Comparison of ENCODE assay signal across 13 mouse cellular contexts in the genomic region with DNA sequence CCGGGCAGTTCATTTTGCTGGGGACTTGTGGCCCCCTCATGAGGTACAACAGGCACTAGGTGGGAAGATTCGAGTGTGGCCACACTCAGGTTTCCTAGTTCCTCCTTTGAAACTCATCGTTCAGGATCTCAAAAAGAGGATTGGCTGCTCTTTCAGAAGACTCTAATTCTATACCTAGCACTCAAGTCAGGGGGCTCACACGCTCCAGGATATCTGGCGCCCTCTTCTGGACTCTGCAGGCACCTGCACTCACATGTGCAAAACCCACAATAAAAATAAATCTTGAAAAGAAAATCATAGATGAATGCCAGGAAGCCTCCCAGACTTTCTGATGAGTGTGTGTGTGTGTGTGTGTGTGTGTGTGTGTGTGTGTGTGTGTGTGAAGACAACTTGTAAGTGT. TPM values are rescaled to one million over a fixed set of nuclear protein-coding genes. Genes with fewer than 3 reads are reported as not detected.
DNase-seq lines count a peak whose midpoint lies in the region; ATAC-seq and TF ChIP-seq lines count a peak whose summit lies in the region.
"Had no signal": no experiment of that assay in that cellular context is flagged by ENCODE, and none has a peak within 500 bp of the region (broad histone marks: within the 10 kb centered on the region; RNA-seq: fewer than 3 reads in every experiment).

No protein-coding gene starts in this region.

- TF ChIP-seq EP300 in lung, postnatal 0 days (IDR thresholded peaks at IDR 0.05) = no peak

- no peaks in the 10 kb centered on the region for H3K36me3 ChIP-seq in forebrain, embryonic 10.5 days (replicated peaks)
- H3K36me3 ChIP-seq in forebrain, embryonic 13.5 days (ENCODE audit: poor library complexity, severe bottlenecking) = no peaks in the 10 kb centered on the region
- no peaks in the 10 kb centered on the region for H3K36me3 ChIP-seq in lung, postnatal 0 days (ENCODE audit: insufficient read depth, low read length)
- no peaks in the 10 kb centered on the region for H3K36me3 ChIP-seq in heart, embryonic 11.5 days (ENCODE audit: control insufficient read depth, insufficient read depth, low read length)
- H3K36me3 ChIP-seq: G1E; lung, embryonic 15.5 days had no signal

- DNase-seq in forebrain, embryonic 10.5 days (ENCODE audit: extremely low spot score, low spot score) = peak; percentile 29
- peak; percentile 30 for DNase-seq in lung, postnatal 0 days (ENCODE audit: low spot score)
- no peak for DNase-seq in lung, adult 18-20 months
- DNase-seq in MN1 (ENCODE audit: low spot score) = peak; percentile 39
- DNase-seq in naive thymus-derived CD4-positive, alpha-beta T cell, adult 2 months (ENCODE audit: low read depth) = peak; percentile 41
- DNase-seq: gastrocnemius, postnatal 25 days; right cerebral cortex, postnatal 25 days had no signal

- peaks cover 41% of the 10 kb centered on the region for H3K4me1 ChIP-seq in forebrain, embryonic 10.5 days
- peaks cover 26% of the 10 kb centered on the region; the same call in 1 of the 2 replicates for H3K4me1 ChIP-seq in forebrain, embryonic 13.5 days
- H3K4me1 ChIP-seq in lung, postnatal 0 days (ENCODE audit: insufficient read depth, low read depth, low read length) = no peaks in the 10 kb centered on the region
- peaks cover 10% of the 10 kb centered on the region for H3K4me1 ChIP-seq in heart, embryonic 11.5 days (ENCODE audit: control insufficient read depth, insufficient read depth, low read length)

- H3K9ac ChIP-seq in forebrain, embryonic 13.5 days = no peak overlapping the region
- no peak overlapping the region for H3K9ac ChIP-seq in lung, postnatal 0 days (replicated peaks; ENCODE audit: low read depth)
- H3K9ac ChIP-seq in heart, embryonic 11.5 days (ENCODE audit: low read depth, low read length) = no peak overlapping the region
- H3K9ac ChIP-seq: hindbrain, embryonic 14.5 days; lung, embryonic 15.5 days had no signal

- ATAC-seq in forebrain, embryonic 13.5 days = no peak
- no peak for ATAC-seq in lung, postnatal 0 days
- ATAC-seq in heart, embryonic 11.5 days (replicated peaks; ENCODE audit: insufficient number of reproducible peaks, low FRiP score, low TSS enrichment) = no peak
- no peak for ATAC-seq in inflammation-experienced regulatory T-cells, adult 6 months

- peak; percentile 59 for TF ChIP-seq CTCF in lung, postnatal 0 days (IDR thresholded peaks at IDR 0.05)

- WGBS in forebrain, embryonic 10.5 days = 73% methylated on average over 5 of the region's 5 CpGs
- 67% methylated on average over 5 of the region's 5 CpGs for WGBS in forebrain, embryonic 13.5 days
- 78% methylated on average over 5 of the region's 5 CpGs for WGBS in lung, postnatal 0 days
- WGBS in heart, embryonic 11.5 days (ENCODE audit: insufficient replicate concordance) = 64% methylated on average over 5 of the region's 5 CpGs

- no peak overlapping the region for H3K4me2 ChIP-seq in forebrain, embryonic 13.5 days
- no peak overlapping the region for H3K4me2 ChIP-seq in lung, postnatal 0 days (replicated peaks; ENCODE audit: low read depth, low read length)
- H3K4me2 ChIP-seq in heart, embryonic 11.5 days = no peak overlapping the region
- H3K4me2 ChIP-seq: lung, embryonic 15.5 days had no signal

- peaks cover 68% of the 10 kb centered on the region for H3K27me3 ChIP-seq in forebrain, embryonic 10.5 days (ENCODE audit: poor library complexity, severe bottlenecking)
- peaks cover 43% of the 10 kb centered on the region for H3K27me3 ChIP-seq in forebrain, embryonic 13.5 days
- no peaks in the 10 kb centered on the region for H3K27me3 ChIP-seq in lung, postnatal 0 days (replicated peaks; ENCODE audit: insufficient read depth, low read length)
- H3K27me3 ChIP-seq in heart, embryonic 11.5 days (ENCODE audit: control insufficient read depth, insufficient read depth, low read length) = peaks cover 31% of the 10 kb centered on the region

- H3K4me3 ChIP-seq in forebrain, embryonic 10.5 days = no peak overlapping the region
- no peak overlapping the region for H3K4me3 ChIP-seq in forebrain, embryonic 13.5 days
- H3K4me3 ChIP-seq in lung, postnatal 0 days (ENCODE audit: low read depth, low read length) = no peak overlapping the region
- H3K4me3 ChIP-seq in heart, embryonic 11.5 days (ENCODE audit: low read depth, low read length) = no peak overlapping the region
- H3K4me3 ChIP-seq: lung, embryonic 15.5 days had no signal

- no peak overlapping the region for H3K27ac ChIP-seq in forebrain, embryonic 10.5 days
- H3K27ac ChIP-seq in forebrain, embryonic 13.5 days = no peak overlapping the region
- H3K27ac ChIP-seq in lung, postnatal 0 days (ENCODE audit: low read length) = no peak overlapping the region
- no peak overlapping the region for H3K27ac ChIP-seq in heart, embryonic 11.5 days (ENCODE audit: low read depth, low read length)
- H3K27ac ChIP-seq: hindbrain, embryonic 14.5 days; lung, embryonic 15.5 days had no signal

- no peaks in the 10 kb centered on the region; the same call in 1 of the 2 replicates for H3K9me3 ChIP-seq in forebrain, embryonic 10.5 days
- no peaks in the 10 kb centered on the region for H3K9me3 ChIP-seq in forebrain, embryonic 13.5 days (replicated peaks)
- H3K9me3 ChIP-seq in lung, postnatal 0 days (ENCODE audit: low read length) = no peaks in the 10 kb centered on the region
- H3K9me3 ChIP-seq in heart, embryonic 11.5 days (replicated peaks; ENCODE audit: control insufficient read depth, low read length) = peaks cover 3% of the 10 kb centered on the region; the same call in 1 of the 2 replicates
- H3K9me3 ChIP-seq: lung, embryonic 15.5 days had no signal

RNA-seq across cellular contexts. Expression of a gene that starts 1.1 kb away (rescaled TPM):
- polyA plus RNA-seq in forebrain, embryonic 10.5 days (2016; fragmentation: Nextera tagmentation; extraction: Ambion mirVana) = 79.0 and 81.7 TPM in 2 replicates
- 81.5 and 84.3 TPM in 2 replicates for polyA plus RNA-seq in forebrain, embryonic 13.5 days (2015; fragmentation: Nextera tagmentation; extraction: Ambion mirVana)
- 104 and 108 TPM in 2 replicates for polyA plus RNA-seq in lung, postnatal 0 days (2015; fragmentation: Nextera tagmentation; extraction: Ambion mirVana)
- 49.1 and 51.6 TPM in 2 replicates for polyA plus RNA-seq in heart, embryonic 11.5 days (2014; fragmentation: Nextera tagmentation; extraction: Ambion mirVana)
- polyA plus RNA-seq in inflammation-experienced regulatory T-cells, adult 6 months (2017; shearing (Covaris generic)) = 100 to 1,000 TPM; 118 to 183 (median 152) TPM

Comparison
In these comparisons a context has a peak if more than half of its experiments do, and no peak if none do; other contexts are left out.
1. DNase-seq: peak in forebrain, embryonic 10.5 days (single experiment), lung, postnatal 0 days (single experiment), MN1 (single experiment) and naive thymus-derived CD4-positive, alpha-beta T cell, adult 2 months (single experiment); none in lung, adult 18-20 months (0 of 2).